Mouse (Mus musculus): ENCODE results near the gene Batf3. TPM values are rescaled to one million over a fixed set of nuclear protein-coding genes. Genes with fewer than 3 reads are reported as not detected.

Batf3 gene
- polyA plus RNA-seq, 1 experiment from 2014 or later, result 2.6 TPM

- Histone ChIP-seq H3K27ac (replicated peaks) (no peak overlapping the region), H3K36me3 (no peaks in the 10 kb centered on the region), H3K9me3 (no peaks in the 10 kb centered on the region), H3K9ac (no peak overlapping the region), H3K4me3 (no peak overlapping the region), H3K27me3 (no peaks in the 10 kb centered on the region), H3K4me1 (replicated peaks) (peaks cover 6% of the 10 kb centered on the region; the same call in 1 of the 2 replicates), H3K4me2 (no peak overlapping the region)
- ATAC-seq (ENCODE audit: low read depth), result no peak
- 84% methylated on average over 7 of the region's 7 CpGs for WGBS
Observed at GRCm38 (mm10) chr1:191114868-191115267, 17.2 kb downstream of the Batf3 start.

DNA sequence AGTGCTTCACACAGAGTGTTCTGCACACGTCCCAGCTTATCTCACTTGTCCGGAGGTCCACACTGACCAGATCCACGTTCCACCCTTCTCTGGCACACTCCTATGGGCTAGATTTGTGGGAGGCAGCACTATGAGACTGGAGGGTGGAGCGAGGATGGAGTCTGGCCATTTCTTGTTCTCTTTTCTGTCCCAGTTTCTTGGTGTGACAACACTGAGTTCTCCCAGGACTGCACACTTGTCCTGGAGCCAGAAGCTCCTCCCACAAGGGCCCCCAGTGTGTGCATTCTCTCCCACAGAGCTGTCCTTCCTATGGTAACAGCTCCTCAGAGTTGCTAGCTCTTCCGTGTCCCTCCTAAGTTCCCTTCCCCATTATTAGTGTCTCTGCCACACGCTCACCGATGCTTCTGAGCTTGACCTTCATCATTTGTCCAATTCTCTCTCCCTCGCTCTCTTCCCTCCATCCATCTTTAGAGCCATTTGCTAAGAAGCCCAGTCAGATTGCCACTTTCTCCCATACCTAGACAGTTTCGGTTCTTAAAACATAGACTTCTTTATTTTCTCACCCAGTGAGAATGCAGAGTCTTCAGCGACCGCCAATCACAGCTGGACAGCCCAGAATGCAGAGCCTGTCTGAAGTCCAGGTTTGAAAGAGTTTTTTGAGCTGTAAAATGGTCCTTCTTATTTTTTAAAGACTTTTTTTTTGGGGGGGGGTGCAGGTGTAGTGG is 18.0 kb downstream of the Batf3 start:
- Histone ChIP-seq H3K4me3 (no peak overlapping the region), H3K27ac (replicated peaks) (no peak overlapping the region), H3K4me1 (replicated peaks) (peaks cover 6% of the 10 kb centered on the region; the same call in 1 of the 2 replicates), H3K4me2 (no peak overlapping the region), H3K27me3 (no peaks in the 10 kb centered on the region), H3K36me3 (no peaks in the 10 kb centered on the region), H3K9me3 (no peaks in the 10 kb centered on the region), H3K9ac (no peak overlapping the region)
- WGBS, result 79% methylated on average over 11 of the region's 11 CpGs
- ATAC-seq (ENCODE audit: low read depth), result no peak

DNA sequence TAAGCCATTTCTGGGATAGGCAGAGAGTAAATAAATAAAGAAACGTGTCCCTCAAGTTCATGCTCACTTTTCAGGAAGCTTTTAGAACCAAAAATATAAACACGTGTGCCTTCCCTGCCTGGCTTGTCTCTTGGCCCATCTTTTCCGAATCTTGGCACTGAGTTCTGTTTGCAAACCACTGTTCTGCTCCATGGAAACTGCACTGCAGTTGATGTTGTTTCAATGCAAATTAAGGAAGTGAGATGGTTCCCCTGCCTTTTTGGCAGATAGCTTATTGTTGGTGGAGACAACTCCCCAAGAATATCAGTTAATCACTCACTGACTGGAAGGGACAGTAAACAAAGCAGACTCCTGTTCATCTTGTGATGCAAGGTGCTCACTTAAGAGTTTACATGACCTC is 25.1 kb downstream of the Batf3 start:
- WGBS, result 66% methylated on average over 3 of the region's 3 CpGs
- H3K4me3 ChIP-seq, result no peak overlapping the region
- peaks cover 17% of the 10 kb centered on the region; the same call in 1 of the 2 replicates for H3K27me3 ChIP-seq
- no peaks in the 10 kb centered on the region for H3K36me3 ChIP-seq
- H3K4me1 ChIP-seq (replicated peaks), result peaks cover 7% of the 10 kb centered on the region
- no peaks in the 10 kb centered on the region for H3K9me3 ChIP-seq
- no peak overlapping the region for H3K4me2 ChIP-seq
- no peak for ATAC-seq (ENCODE audit: low read depth)
- H3K9ac ChIP-seq, result no peak overlapping the region
- H3K27ac ChIP-seq (replicated peaks), result no peak overlapping the region

DNA sequence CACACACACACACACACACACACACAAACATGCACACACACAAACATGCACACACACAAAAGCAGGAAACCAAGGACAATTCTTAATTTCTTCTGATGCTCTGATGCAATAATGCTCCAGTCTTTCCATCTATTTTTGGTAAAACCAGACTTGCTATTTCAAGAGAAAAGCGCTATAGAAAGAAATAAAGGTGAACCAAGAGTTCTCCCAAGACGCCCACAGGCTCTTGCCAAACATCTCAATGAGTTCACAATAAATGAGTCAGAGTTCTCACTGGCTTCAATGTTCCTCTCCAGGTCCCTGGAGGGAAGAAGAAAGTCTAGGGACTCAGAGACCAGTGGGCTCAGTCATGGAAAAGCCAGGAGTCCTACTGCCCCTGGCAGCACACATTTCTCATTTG is 26.0 kb downstream of the Batf3 start:
- WGBS, result 89% methylated on average over 2 of the region's 2 CpGs
- H3K4me3 ChIP-seq, result no peak overlapping the region
- H3K36me3 ChIP-seq, result no peaks in the 10 kb centered on the region
- H3K27me3 ChIP-seq, result peaks cover 17% of the 10 kb centered on the region; the same call in 1 of the 2 replicates
- no peak for ATAC-seq (ENCODE audit: low read depth)
- H3K27ac ChIP-seq (replicated peaks), result no peak overlapping the region
- H3K9me3 ChIP-seq, result no peaks in the 10 kb centered on the region
- H3K9ac ChIP-seq, result no peak overlapping the region
- no peak overlapping the region for H3K4me2 ChIP-seq
- H3K4me1 ChIP-seq (replicated peaks), result peaks cover 7% of the 10 kb centered on the region

- 63% methylated on average over 4 of the region's 4 CpGs for WGBS
- Histone ChIP-seq H3K4me1 (replicated peaks) (peaks cover 7% of the 10 kb centered on the region), H3K27ac (replicated peaks) (no peak overlapping the region), H3K9me3 (peaks cover 1% of the 10 kb centered on the region; the same call in 1 of the 2 replicates), H3K27me3 (peaks cover 17% of the 10 kb centered on the region; the same call in 1 of the 2 replicates), H3K4me2 (no peak overlapping the region), H3K9ac (no peak overlapping the region), H3K4me3 (no peak overlapping the region), H3K36me3 (no peaks in the 10 kb centered on the region)
- ATAC-seq (ENCODE audit: low read depth), result no peak
Observed at GRCm38 (mm10) chr1:191124288-191124687, 26.6 kb downstream of the Batf3 start.

- 17% methylated on average over 38 of the region's 38 CpGs for WGBS
- peak; percentile 71 for ATAC-seq (ENCODE audit: low read depth)
- no peaks in the 10 kb centered on the region for H3K36me3 ChIP-seq
Observed at GRCm38 (mm10) chr1:191125811-191126638, 28.4 kb downstream of the Batf3 start.

DNA sequence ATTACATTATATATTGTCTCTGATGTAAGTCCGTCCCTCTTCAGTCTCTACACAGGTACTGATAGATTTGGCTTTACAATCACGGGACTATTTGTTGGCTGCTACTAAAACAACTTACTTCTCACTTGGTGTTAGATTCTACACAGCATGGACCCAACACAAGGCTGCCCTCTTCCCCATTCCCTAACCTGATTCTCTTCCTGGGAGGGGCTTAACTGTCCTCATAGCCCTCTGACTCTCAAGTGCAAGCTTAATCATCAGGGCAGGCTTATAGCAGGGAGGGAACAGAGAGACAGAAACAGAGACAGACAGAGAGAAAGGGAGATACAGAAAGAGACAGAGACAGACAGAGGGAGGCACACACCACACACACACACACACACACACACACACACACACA is 34.0 kb downstream of the Batf3 start:
- ATAC-seq (ENCODE audit: low read depth), result no peak
- WGBS, result 92% methylated on average over 2 of the region's 2 CpGs
- no peak overlapping the region for H3K27ac ChIP-seq (replicated peaks)
- no peak overlapping the region for H3K4me3 ChIP-seq
- no peaks in the 10 kb centered on the region for H3K27me3 ChIP-seq
- no peak overlapping the region for H3K4me2 ChIP-seq
- H3K36me3 ChIP-seq, result no peaks in the 10 kb centered on the region
- peaks cover 10% of the 10 kb centered on the region for H3K9me3 ChIP-seq
- H3K9ac ChIP-seq, result no peak overlapping the region
- no peaks in the 10 kb centered on the region for H3K4me1 ChIP-seq (replicated peaks)

More at GRCm38 (mm10) chr1:191125811-191126638, 28.4 kb downstream of the Batf3 start:
- H3K27ac ChIP-seq (replicated peaks), result no peak overlapping the region
- H3K4me3 ChIP-seq, result peak overlapping the region; percentile 33
- peak overlapping the region; percentile 52; the same call in 1 of the 2 replicates for H3K9ac ChIP-seq
- H3K4me1 ChIP-seq (replicated peaks), result peaks cover 7% of the 10 kb centered on the region
- H3K4me2 ChIP-seq, result peak overlapping the region; percentile 58
- H3K9me3 ChIP-seq, result peaks cover 10% of the 10 kb centered on the region
- peaks cover 17% of the 10 kb centered on the region; the same call in 1 of the 2 replicates for H3K27me3 ChIP-seq

GRCm38 (mm10) chr1:191132240-191132639 is 34.6 kb downstream of the Batf3 start:
- 82% methylated on average over 5 of the region's 5 CpGs for WGBS
- no peak for ATAC-seq (ENCODE audit: low read depth)
- no peak overlapping the region for H3K4me3 ChIP-seq

DNA sequence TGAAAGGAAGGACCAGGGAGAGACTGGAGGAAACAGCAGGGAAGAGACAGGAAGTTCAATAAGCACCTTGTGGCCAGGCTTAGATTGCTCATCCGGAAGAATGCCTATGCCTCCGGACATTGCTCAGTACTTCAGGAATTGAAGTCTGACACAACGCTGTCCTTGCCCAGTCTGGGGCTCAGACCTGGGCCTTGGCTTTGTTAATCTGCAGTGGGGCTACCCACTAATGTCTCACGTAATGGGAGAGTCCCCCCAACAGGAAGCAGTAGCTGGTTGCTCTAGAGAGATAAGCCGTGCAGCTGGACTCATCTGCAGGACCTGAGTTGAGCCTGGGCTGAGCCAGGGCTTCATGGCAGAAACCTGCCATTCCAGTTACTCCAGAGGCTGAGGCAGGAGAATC is 35.3 kb downstream of the Batf3 start:
- H3K4me3 ChIP-seq, result no peak overlapping the region
- no peak overlapping the region for H3K27ac ChIP-seq (replicated peaks)
- peaks cover 10% of the 10 kb centered on the region for H3K9me3 ChIP-seq
- H3K36me3 ChIP-seq, result no peaks in the 10 kb centered on the region
- H3K9ac ChIP-seq, result no peak overlapping the region
- no peaks in the 10 kb centered on the region for H3K27me3 ChIP-seq
- WGBS, result 85% methylated on average over 5 of the region's 5 CpGs
- H3K4me2 ChIP-seq, result no peak overlapping the region
- no peaks in the 10 kb centered on the region for H3K4me1 ChIP-seq (replicated peaks)
- no peak for ATAC-seq (ENCODE audit: low read depth)

More at GRCm38 (mm10) chr1:191132240-191132639, 34.6 kb downstream of the Batf3 start:
- Histone ChIP-seq H3K27ac (replicated peaks) (no peak overlapping the region), H3K4me1 (replicated peaks) (no peaks in the 10 kb centered on the region), H3K36me3 (no peaks in the 10 kb centered on the region), H3K9me3 (peaks cover 10% of the 10 kb centered on the region), H3K9ac (no peak overlapping the region), H3K27me3 (no peaks in the 10 kb centered on the region), H3K4me2 (no peak overlapping the region)

DNA sequence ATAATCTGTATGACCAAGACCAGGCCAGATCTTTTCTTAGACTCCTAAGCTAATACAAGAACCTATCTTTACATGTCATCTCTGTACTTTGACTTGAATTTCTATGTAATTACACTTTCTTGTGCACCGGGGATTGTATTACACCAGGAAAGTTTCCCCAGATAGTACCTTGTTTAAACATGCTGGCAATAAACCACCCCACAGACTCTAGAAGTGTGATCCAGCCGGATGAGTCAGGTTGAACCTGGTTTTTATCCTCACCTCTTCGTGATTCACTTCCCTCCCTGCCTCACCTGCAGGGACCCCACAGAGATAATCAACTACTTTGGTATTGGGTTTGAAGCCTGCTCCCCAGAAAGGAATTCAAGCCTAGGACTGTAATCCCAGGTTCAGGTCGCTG is 37.8 kb downstream of the Batf3 start:
- Histone ChIP-seq H3K9me3 (no peaks in the 10 kb centered on the region), H3K27me3 (no peaks in the 10 kb centered on the region), H3K4me2 (no peak overlapping the region), H3K36me3 (no peaks in the 10 kb centered on the region), H3K4me1 (replicated peaks) (no peaks in the 10 kb centered on the region), H3K4me3 (no peak overlapping the region), H3K9ac (no peak overlapping the region), H3K27ac (replicated peaks) (no peak overlapping the region)
- WGBS, result 61% methylated on average over 4 of the region's 4 CpGs
- no peak for ATAC-seq (ENCODE audit: low read depth)

DNA sequence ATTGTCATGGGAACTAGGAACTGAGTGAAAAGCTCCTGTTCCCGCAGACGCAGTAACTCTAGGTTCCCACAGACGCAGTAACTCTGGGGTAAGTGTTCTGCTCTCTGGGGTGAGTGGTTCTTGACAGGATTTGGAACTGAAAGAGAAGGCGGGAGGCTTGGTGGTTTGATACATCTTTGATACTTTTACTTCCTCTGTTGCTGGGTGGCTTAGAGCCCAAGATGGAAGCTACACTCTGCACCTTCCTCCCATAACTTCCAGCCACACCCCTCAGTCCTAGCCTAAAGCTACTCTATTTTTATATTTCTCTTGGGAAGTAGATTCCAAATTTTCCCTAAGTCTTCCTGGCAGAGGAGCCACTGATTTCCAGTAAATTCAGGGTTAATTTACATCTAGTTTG is 40.8 kb downstream of the Batf3 start:
- Histone ChIP-seq H3K4me2 (no peak overlapping the region), H3K9me3 (no peaks in the 10 kb centered on the region), H3K9ac (no peak overlapping the region), H3K27ac (replicated peaks) (no peak overlapping the region), H3K27me3 (no peaks in the 10 kb centered on the region), H3K4me3 (no peak overlapping the region), H3K4me1 (replicated peaks) (no peaks in the 10 kb centered on the region), H3K36me3 (no peaks in the 10 kb centered on the region)
- ATAC-seq (ENCODE audit: low read depth), result no peak
- WGBS, result 92% methylated on average over 4 of the region's 4 CpGs

GRCm38 (mm10) chr1:191138874-191139495 is 41.3 kb downstream of the Batf3 start:
- Histone ChIP-seq H3K9ac (no peak overlapping the region), H3K27ac (replicated peaks) (no peak overlapping the region), H3K27me3 (no peaks in the 10 kb centered on the region), H3K9me3 (no peaks in the 10 kb centered on the region), H3K36me3 (no peaks in the 10 kb centered on the region), H3K4me3 (no peak overlapping the region), H3K4me2 (no peak overlapping the region), H3K4me1 (replicated peaks) (no peaks in the 10 kb centered on the region)
- WGBS, result 74% methylated on average over 7 of the region's 7 CpGs
- no peak for ATAC-seq (ENCODE audit: low read depth)

Data from neural tube, embryonic 13.5 days (tissue).